Mouse (Mus musculus) thymus, postnatal 36 days (tissue): ENCODE results near the gene Trak1.
"Not testable (repeated sequence)": the region's sequence is repeated elsewhere in the genome, so short reads cannot be mapped to it uniquely, and the experiment has no call there.

ENCODE experiments used
- DNase-seq, 2 experiments: peaks; one replicate each; pipeline ENCODE4 v3.0.0; 2022; ENCODE audit warnings: mixed read lengths in 2 of 2

Trak1 gene

GRCm38 (mm10) chr9:121443696-121444366 is 146.5 kb downstream of the Trak1 start:
- peak in 1 of 2 experiments; percentile 34 for DNase-seq

- DNase-seq: no peak
Measured at GRCm38 (mm10) chr9:121444367-121444707, 147.0 kb downstream of the Trak1 start.

- DNase-seq: peak in 1 of 2 experiments; percentile 24
Measured at GRCm38 (mm10) chr9:121445364-121445763, 148.1 kb downstream of the Trak1 start.

GRCm38 (mm10) chr9:121446431-121446831 is 149.1 kb downstream of the Trak1 start:
- DNase-seq: no peak

- not testable (repeated sequence) for DNase-seq
Measured at GRCm38 (mm10) chr9:121452342-121452942, 155.1 kb downstream of the Trak1 start.

- DNase-seq: peak in 1 of 2 experiments; percentile 24
Measured at GRCm38 (mm10) chr9:121454891-121455290, 157.6 kb downstream of the Trak1 start.

- DNase-seq: no peak
Measured at GRCm38 (mm10) chr9:121456739-121457515, 159.6 kb downstream of the Trak1 start.

- peak; percentile 44 for DNase-seq
Measured at GRCm38 (mm10) chr9:121458466-121458865, 161.2 kb downstream of the Trak1 start.

- DNase-seq: no peak
Measured at GRCm38 (mm10) chr9:121459950-121460349, 162.6 kb downstream of the Trak1 start.

GRCm38 (mm10) chr9:121460527-121460926 is 163.2 kb downstream of the Trak1 start:
- DNase-seq: no peak

GRCm38 (mm10) chr9:121467460-121467859 is 170.2 kb downstream of the Trak1 start:
- no peak for DNase-seq

GRCm38 (mm10) chr9:121469711-121470110 is 172.4 kb downstream of the Trak1 start:
- DNase-seq: no peak

- no peak for DNase-seq
Measured at GRCm38 (mm10) chr9:121474771-121475170, 177.5 kb downstream of the Trak1 start.

GRCm38 (mm10) chr9:121475488-121476452 is 178.5 kb downstream of the Trak1 start:
- no peak for DNase-seq

GRCm38 (mm10) chr9:121477305-121477911 is 180.1 kb downstream of the Trak1 start:
- peak; percentile 30 to 38 for DNase-seq

GRCm38 (mm10) chr9:121479453-121479852 is 182.2 kb downstream of the Trak1 start:
- peak; percentile 35 to 40 for DNase-seq

- no peak for DNase-seq
Measured at GRCm38 (mm10) chr9:121487216-121487615, 189.9 kb downstream of the Trak1 start.

GRCm38 (mm10) chr9:121491592-121492240 is 194.4 kb downstream of the Trak1 start:
- DNase-seq: no peak

- DNase-seq: no peak
Measured at GRCm38 (mm10) chr9:121494006-121494767, 196.9 kb downstream of the Trak1 start.

- no peak for DNase-seq
Measured at GRCm38 (mm10) chr9:121495529-121495928, 198.2 kb downstream of the Trak1 start, which contains the start of gene Cck. Gene Cck (minus strand): TSS chr9:121495694.

GRCm38 (mm10) chr9:121496102-121496501 is 198.8 kb downstream of the Trak1 start:
- DNase-seq: no peak
